Mouse (Mus musculus): ENCODE data around the gene Htt. TPM values are rescaled to one million over a fixed set of nuclear protein-coding genes. Genes with fewer than 3 reads are reported as not detected.

The Htt gene
- 10 to 100 TPM; 13.6 to 18.3 TPM for polyA plus RNA-seq (2017; shearing (Covaris generic))

DNA sequence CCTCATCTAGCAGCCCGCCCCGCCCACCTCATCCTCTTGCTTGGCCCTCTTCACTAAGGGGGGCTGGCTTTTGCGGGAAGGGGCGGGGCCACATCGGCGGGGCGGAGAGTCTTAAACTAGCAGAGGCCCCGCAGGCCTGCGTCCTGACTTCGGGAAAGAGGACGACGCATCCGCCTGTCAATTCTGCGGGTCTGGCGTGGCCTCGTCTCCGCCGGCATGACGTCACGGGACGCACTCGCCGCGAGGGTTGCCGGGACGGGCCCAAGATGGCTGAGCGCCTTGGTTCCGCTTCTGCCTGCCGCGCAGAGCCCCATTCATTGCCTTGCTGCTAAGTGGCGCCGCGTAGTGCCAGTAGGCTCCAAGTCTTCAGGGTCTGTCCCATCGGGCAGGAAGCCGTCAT, at the start of gene Htt:
Gene Htt (plus strand): TSS at position 232 of the 400 bp plus-strand sequence.

GRCm38 (mm10) chr5:34907910-34908725, 146.6 kb downstream of the Htt start, which contains the start of gene Msantd1:
Gene Msantd1, plus strand, starts transcription at chr5:34908012.

DNA sequence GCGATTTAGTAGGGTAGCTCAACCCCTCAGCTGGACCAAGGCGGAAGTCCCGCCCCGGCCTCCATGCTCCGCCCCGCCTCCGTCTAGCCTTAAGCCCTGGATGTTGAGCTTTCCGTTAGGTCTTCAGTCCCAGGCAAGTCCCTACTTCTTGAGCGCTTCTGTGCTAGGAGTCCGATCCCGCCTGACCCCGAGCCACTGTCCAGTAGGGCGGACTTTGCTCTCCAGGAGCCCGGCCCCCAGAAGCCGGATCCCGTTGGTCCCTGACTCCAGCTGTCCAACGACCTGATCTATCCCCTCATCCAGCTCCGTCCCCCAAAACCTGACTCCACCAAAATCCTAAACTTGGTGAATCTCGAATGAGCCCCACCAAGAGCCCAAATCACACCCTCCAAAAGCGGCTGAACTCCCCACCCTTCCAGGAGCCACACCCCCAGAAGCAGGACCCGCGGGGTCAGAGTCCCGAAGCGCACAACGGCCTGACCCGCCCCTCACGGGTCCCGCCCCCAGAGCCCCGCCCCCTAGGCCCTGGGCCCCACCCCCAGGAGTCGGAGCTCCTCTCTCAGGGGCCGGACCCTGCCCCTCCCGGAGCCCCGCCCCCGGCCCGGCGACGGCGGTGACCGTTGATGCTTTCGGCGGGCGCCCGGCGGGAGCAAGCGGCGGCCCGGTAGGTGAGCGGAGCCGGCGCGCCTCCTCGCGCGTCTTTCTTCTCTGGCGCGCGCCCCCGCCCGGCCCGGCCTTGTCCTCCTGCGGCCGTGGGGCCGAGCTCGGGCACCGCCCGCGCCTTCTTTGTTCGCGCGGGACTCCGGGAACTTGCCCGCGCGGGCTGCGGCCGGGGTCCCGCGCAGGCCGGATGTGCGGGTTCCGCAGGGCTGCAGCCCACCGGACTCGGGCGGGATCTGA, 187.6 kb downstream of the Htt start, which contains the start of gene Rgs12:
Gene Rgs12 (plus strand): TSS at position 585 of the 900 bp plus-strand sequence.

Other genes starting within 250 kb of the Htt start
- gene Tnip2, start 247.7 kb upstream of the Htt start, polyA plus RNA-seq (2017; shearing (Covaris generic)), result 10 to 100 TPM; 25.1 to 40.9 TPM
- gene Sh3bp2, start 235.9 kb upstream of the Htt start, polyA plus RNA-seq (2017; shearing (Covaris generic)), result 10 to 100 TPM; 16.1 to 18.9 TPM
- 100 to 1,000 TPM; 214 to 234 TPM for gene Add1, start 188.1 kb upstream of the Htt start, polyA plus RNA-seq (2017; shearing (Covaris generic))
- gene Mfsd10, start 124.5 kb upstream of the Htt start, polyA plus RNA-seq (2017; shearing (Covaris generic)), result 100 to 1,000 TPM in 1 of 2 experiments, 10 to 100 TPM in 1; 71.3 to 139 TPM
- 10 to 100 TPM; 27.5 to 39.1 TPM for gene Nop14, start 101.6 kb upstream of the Htt start, polyA plus RNA-seq (2017; shearing (Covaris generic))
- 10 to 100 TPM; 10.0 to 13.2 TPM for gene Grk4, start 101.4 kb upstream of the Htt start, polyA plus RNA-seq (2017; shearing (Covaris generic))
- gene Msantd1, start 146.3 kb downstream of the Htt start, polyA plus RNA-seq (2017; shearing (Covaris generic)), result under 1 TPM; 0.23 to 0.25 TPM
- gene Rgs12, start 187.7 kb downstream of the Htt start, polyA plus RNA-seq (2017; shearing (Covaris generic)), result 10 to 100 TPM in 1 of 2 experiments, 1 to 10 TPM in 1; 7.4 to 13.4 TPM

All from activated CD4-positive, CD25-positive, alpha-beta regulatory T cell (primary cell).